Mouse (Mus musculus) neutrophil, adult 5-6 weeks (primary cell): ENCODE results near the gene Cdkn1a. TPM values are rescaled to one million over a fixed set of nuclear protein-coding genes. Genes with fewer than 3 reads are reported as not detected.
"Not testable (repeated sequence)": the region's sequence is repeated elsewhere in the genome, so short reads cannot be mapped to it uniquely, and the experiment has no call there.

Source experiments
- ATAC-seq: fragments of 151-379, 151-347 bp; 2 replicates; pipeline ENCODE4 v1.8.0; 2017; ENCODE audit warnings: mild to moderate bottlenecking, moderate TSS enrichment; ENCODE audit not compliant: insufficient number of reproducible peaks, poor library complexity, low FRiP score, severe bottlenecking; ENCODE audit errors: extremely low read depth
- total RNA-seq: library from RNA; stranded (forward); fragments of 200-1000 nt; gene quantifications from 2 replicates; pipeline ENCODE4 v1.2.3, GENCODE M21; 2017

Cdkn1a gene
- total RNA-seq, 1 experiment from 2014 or later: 1.3 TPM

GRCm38 (mm10) chr17:29057361-29057890 lies 33.4 kb upstream of the Cdkn1a start:
- ATAC-seq: no peak

GRCm38 (mm10) chr17:29057961-29058360 lies 32.8 kb upstream of the Cdkn1a start:
- no peak for ATAC-seq

GRCm38 (mm10) chr17:29058487-29058886 lies 32.3 kb upstream of the Cdkn1a start:
- no peak for ATAC-seq

GRCm38 (mm10) chr17:29059581-29059980 lies 31.2 kb upstream of the Cdkn1a start:
- ATAC-seq: no peak

GRCm38 (mm10) chr17:29060946-29061345 lies 29.8 kb upstream of the Cdkn1a start:
- no peak for ATAC-seq

- no peak for ATAC-seq
Observed at GRCm38 (mm10) chr17:29062119-29063035, 28.4 kb upstream of the Cdkn1a start.

GRCm38 (mm10) chr17:29063121-29063987 lies 27.4 kb upstream of the Cdkn1a start:
- ATAC-seq: no peak

GRCm38 (mm10) chr17:29063988-29064285 lies 26.8 kb upstream of the Cdkn1a start:
- no peak for ATAC-seq

- ATAC-seq: no peak
Observed at GRCm38 (mm10) chr17:29065245-29065940, 25.4 kb upstream of the Cdkn1a start.

- ATAC-seq: no peak
Observed at GRCm38 (mm10) chr17:29065971-29066370, 24.8 kb upstream of the Cdkn1a start.

GRCm38 (mm10) chr17:29067416-29067815 lies 23.4 kb upstream of the Cdkn1a start:
- not testable (repeated sequence) for ATAC-seq

- no peak for ATAC-seq
Observed at GRCm38 (mm10) chr17:29067847-29068246, 22.9 kb upstream of the Cdkn1a start.

GRCm38 (mm10) chr17:29069063-29069462 lies 21.7 kb upstream of the Cdkn1a start:
- ATAC-seq: no peak

- ATAC-seq: no peak
Observed at GRCm38 (mm10) chr17:29071820-29072219, 19.0 kb upstream of the Cdkn1a start.

- no peak for ATAC-seq
Observed at GRCm38 (mm10) chr17:29072701-29073307, 18.0 kb upstream of the Cdkn1a start.

- no peak for ATAC-seq
Observed at GRCm38 (mm10) chr17:29073313-29073712, 17.5 kb upstream of the Cdkn1a start.

GRCm38 (mm10) chr17:29074085-29074484 lies 16.7 kb upstream of the Cdkn1a start:
- no peak for ATAC-seq

GRCm38 (mm10) chr17:29076235-29076634 lies 14.5 kb upstream of the Cdkn1a start:
- ATAC-seq: no peak
